Mouse (Mus musculus) heart, embryonic 14.5 days (tissue): ENCODE data around the gene 9530077C05Rik. TPM values are rescaled to one million over a fixed set of nuclear protein-coding genes. Genes with fewer than 3 reads are reported as not detected.

Experiments used
- ATAC-seq: fragments of 200-750 bp; cut with Nextera tagmentation; 2 replicates; pipeline ENCODE4 v1.8.0; 2017; ENCODE audit warnings: low read depth, moderate TSS enrichment; ENCODE audit not compliant: insufficient number of reproducible peaks, insufficient read depth, low FRiP score
- H3K27ac ChIP-seq, 2 experiments: fragments of 200-500 bp in 1 of 2; fragments of 300-500 bp in 1 of 2; sonication (generic) in 1 of 2; replicated peaks in 1 of 2; 2 replicates each; pipeline ENCODE4 v1.5.1; 2012 to 2014; ENCODE audit warnings: low read depth in 2 of 2, low read length in 2 of 2, control low read depth in 1 of 2, mild to moderate bottlenecking in 1 of 2, mixed read lengths in 1 of 2; ENCODE audit not compliant: control insufficient read depth in 1 of 2, insufficient read depth in 1 of 2
- H3K27me3 ChIP-seq: fragments of 300-500 bp; sonication (generic); 2 replicates; pipeline ENCODE4 v1.6.1; 2014; ENCODE audit warnings: mild to moderate bottlenecking, low read length, control low read depth; ENCODE audit not compliant: control insufficient read depth, insufficient read depth
- H3K36me3 ChIP-seq: fragments of 300-500 bp; sonication (generic); 2 replicates; pipeline ENCODE4 v1.6.1; 2014; ENCODE audit warnings: mild to moderate bottlenecking, control low read depth, low read length, mixed read lengths; ENCODE audit not compliant: control insufficient read depth, insufficient read depth
- H3K4me1 ChIP-seq, 2 experiments: fragments of 200-500 bp in 1 of 2; fragments of 300-500 bp in 1 of 2; sonication (generic) in 1 of 2; 2 replicates each; pipeline ENCODE4 v1.6.1; 2012 to 2014; ENCODE audit warnings: low read length in 2 of 2, control low read depth in 1 of 2, mixed read lengths in 1 of 2; ENCODE audit not compliant: control insufficient read depth in 2 of 2, insufficient read depth in 2 of 2
- H3K4me2 ChIP-seq: fragments of 300-500 bp; sonication (generic); 2 replicates; pipeline ENCODE4 v1.6.1; 2014; ENCODE audit warnings: mild to moderate bottlenecking, low read length
- H3K4me3 ChIP-seq, 2 experiments: fragments of 200-500 bp in 1 of 2; fragments of 300-500 bp in 1 of 2; sonication (generic) in 1 of 2; 2 replicates each; pipeline ENCODE4 v1.5.1; 2012 to 2014; ENCODE audit warnings: low read length in 2 of 2, mild to moderate bottlenecking in 2 of 2, control low read depth in 1 of 2, low read depth in 1 of 2, moderate library complexity in 1 of 2; ENCODE audit not compliant: control insufficient read depth in 1 of 2, insufficient read depth in 1 of 2
- H3K9ac ChIP-seq: fragments of 300-500 bp; sonication (generic); 2 replicates; pipeline ENCODE4 v1.6.1; 2014; ENCODE audit warnings: mild to moderate bottlenecking, low read length
- H3K9me3 ChIP-seq: fragments of 300-500 bp; sonication (generic); 2 replicates; pipeline ENCODE4 v1.6.1; 2016; ENCODE audit warnings: low read length, control low read depth; ENCODE audit not compliant: control insufficient read depth
- WGBS: fragments of 180-500 bp; shearing (Covaris S2); extraction: QIAGEN DNeasy Blood & Tissue Kit; methylation state at CpG from one replicate; pipeline ENCODE4 v1.1.7; 2014; 5-methylcytosine and 5-hydroxymethylcytosine counted together
- polyA plus RNA-seq: library from polyadenylated mRNA; unstranded; fragments of >200 nt; fragmentation: Nextera tagmentation; extraction: Ambion mirVana; gene quantifications from 2 replicates; pipeline ENCODE4 v1.2.1, GENCODE M21; 2014

Gene 9530077C05Rik
- polyA plus RNA-seq, 1 experiment from 2014 or later = 1.9 TPM

- no peaks in the 10 kb centered on the region for H3K4me1 ChIP-seq
Observed at GRCm38 (mm10) chr9:22457142-22457835, 46.0 kb downstream of the 9530077C05Rik start.

GRCm38 (mm10) chr9:22461946-22462345 is 50.6 kb downstream of the 9530077C05Rik start:
- Histone ChIP-seq H3K27ac (no peak overlapping the region), H3K36me3 (peaks cover 58% of the 10 kb centered on the region), H3K9ac (no peak overlapping the region), H3K4me2 (no peak overlapping the region), H3K9me3 (no peaks in the 10 kb centered on the region), H3K4me3 (no peak overlapping the region), H3K4me1 (no peaks in the 10 kb centered on the region), H3K27me3 (no peaks in the 10 kb centered on the region)
- WGBS = 95% methylated on average over 3 of the region's 3 CpGs
- ATAC-seq = no peak

More at GRCm38 (mm10) chr9:22457142-22457835, 46.0 kb downstream of the 9530077C05Rik start:
- Histone ChIP-seq H3K27me3 (no peaks in the 10 kb centered on the region), H3K27ac (no peak overlapping the region), H3K36me3 (peaks cover 78% of the 10 kb centered on the region), H3K4me3 (no peak overlapping the region), H3K9ac (no peak overlapping the region), H3K4me2 (no peak overlapping the region), H3K9me3 (no peaks in the 10 kb centered on the region)
- 82% methylated on average over 11 of the region's 11 CpGs for WGBS
- ATAC-seq = no peak

- Histone ChIP-seq H3K9me3 (no peaks in the 10 kb centered on the region), H3K4me3 (no peak overlapping the region), H3K9ac (no peak overlapping the region), H3K36me3 (peaks cover 37% of the 10 kb centered on the region; the same call in 1 of the 2 replicates), H3K4me2 (no peak overlapping the region), H3K27ac (no peak overlapping the region), H3K4me1 (0 out of 4 replicates have a peak, but pooled peaks cover 0 to 3% of the 10 kb centered on the region in 2 experiments), H3K27me3 (no peaks in the 10 kb centered on the region)
- no peak for ATAC-seq
- 93% methylated on average over 5 of the region's 5 CpGs for WGBS
Observed at GRCm38 (mm10) chr9:22466212-22466611, 54.9 kb downstream of the 9530077C05Rik start.

GRCm38 (mm10) chr9:22467371-22468169 is 56.3 kb downstream of the 9530077C05Rik start:
- Histone ChIP-seq H3K4me3 (peak overlapping the region; percentile 80 to 99), H3K27me3 (no peaks in the 10 kb centered on the region), H3K36me3 (peaks cover 26% of the 10 kb centered on the region; the same call in 1 of the 2 replicates), H3K4me2 (peak overlapping the region; percentile 78), H3K27ac (peak overlapping the region; percentile 86 to 93), H3K9ac (peak overlapping the region; percentile 97), H3K9me3 (no peaks in the 10 kb centered on the region), H3K4me1 (0 out of 4 replicates have a peak, but pooled peaks cover 0 to 3% of the 10 kb centered on the region in 2 experiments)
- ATAC-seq = peak; percentile 74
- under 1% methylated on average over 69 of the region's 73 CpGs for WGBS

GRCm38 (mm10) chr9:22468170-22468898 is 57.0 kb downstream of the 9530077C05Rik start:
- peak overlapping the region; percentile 86 to 93 for H3K27ac ChIP-seq
- peak overlapping the region; percentile 80 to 99 for H3K4me3 ChIP-seq
- peak; percentile 88 for ATAC-seq
- 0 out of 4 replicates have a peak, but pooled peaks cover 0 to 3% of the 10 kb centered on the region in 2 experiments for H3K4me1 ChIP-seq
- peak overlapping the region; percentile 78 for H3K4me2 ChIP-seq
- H3K9me3 ChIP-seq = no peaks in the 10 kb centered on the region
- no peaks in the 10 kb centered on the region for H3K27me3 ChIP-seq
- peak overlapping the region; percentile 97 for H3K9ac ChIP-seq
- 3% methylated on average over 43 of the region's 43 CpGs for WGBS
- H3K36me3 ChIP-seq = peaks cover 26% of the 10 kb centered on the region; the same call in 1 of the 2 replicates

- Histone ChIP-seq H3K27ac (no peak overlapping the region), H3K4me1 (0 out of 4 replicates have a peak, but pooled peaks cover 0 to 3% of the 10 kb centered on the region in 2 experiments), H3K36me3 (peaks cover 20% of the 10 kb centered on the region; the same call in 1 of the 2 replicates), H3K4me2 (no peak overlapping the region), H3K9me3 (no peaks in the 10 kb centered on the region), H3K27me3 (no peaks in the 10 kb centered on the region), H3K9ac (no peak overlapping the region; the same call in 1 of the 2 replicates), H3K4me3 (no peak overlapping the region; a peak in 1 of 4 replicates)
- no peak for ATAC-seq
- WGBS = 78% methylated on average over 8 of the region's 8 CpGs
Observed at GRCm38 (mm10) chr9:22468899-22469259, 57.6 kb downstream of the 9530077C05Rik start.

GRCm38 (mm10) chr9:22469643-22470042 is 58.3 kb downstream of the 9530077C05Rik start, which contains the start of gene Rp9:
Gene Rp9, minus strand, starts transcription at chr9:22469743.
- ATAC-seq = no peak
- no peaks in the 10 kb centered on the region for H3K9me3 ChIP-seq
- H3K27ac ChIP-seq = peak within 1 kb of the TSS; percentile 47 to 86; a peak in 3 of 4 replicates
- peak within 1 kb of the TSS; percentile 30 to 80; a peak in 3 of 4 replicates for H3K4me3 ChIP-seq
- WGBS = 82% methylated on average over 3 of the region's 3 CpGs
- no peaks in the 10 kb centered on the region for H3K27me3 ChIP-seq
- H3K4me2 ChIP-seq = peak within 1 kb of the TSS; percentile 78
- 0 out of 4 replicates have a peak, but pooled peaks cover 0 to 3% of the 10 kb centered on the region in 2 experiments for H3K4me1 ChIP-seq
- H3K36me3 ChIP-seq = peaks cover 13% of the 10 kb centered on the region; the same call in 1 of the 2 replicates
- H3K9ac ChIP-seq = peak within 1 kb of the TSS; percentile 97
